Mouse (Mus musculus) cerebellum, adult 2 months (tissue): ENCODE measurements around the gene Gm49336. TPM values are rescaled to one million over a fixed set of nuclear protein-coding genes. Genes with fewer than 3 reads are reported as not detected.

Experiments used
- DNase-seq, 2 experiments: peaks; one replicate each; pipeline ENCODE4 v3.0.0; 2021
- H3K27ac ChIP-seq: fragments of 200-500 bp; 2 replicates; pipeline ENCODE4 v1.5.1; 2012; ENCODE audit warnings: low read length, control low read depth, inconsistent platforms; ENCODE audit not compliant: insufficient read depth
- H3K27me3 ChIP-seq: fragments of 200-500 bp; 2 replicates; pipeline ENCODE4 v1.6.1; 2012; ENCODE audit warnings: inconsistent platforms, mild to moderate bottlenecking, low read length, moderate library complexity; ENCODE audit not compliant: control insufficient read depth, insufficient read depth
- H3K4me1 ChIP-seq: fragments of 200-500 bp; 2 replicates; pipeline ENCODE4 v1.6.1; 2011; ENCODE audit warnings: low read length; ENCODE audit not compliant: control insufficient read depth, insufficient read depth
- H3K4me3 ChIP-seq: fragments of 200-500 bp; replicated peaks from 2 replicates; pipeline ENCODE3; 2011; ENCODE audit warnings: mild to moderate bottlenecking, low read depth, low read length, control low read depth; ENCODE audit not compliant: insufficient read depth
- CTCF ChIP-seq: fragments of 200-500 bp; IDR thresholded peaks from 2 replicates; pipeline ENCODE4 v1.5.1; 2011; ENCODE audit warnings: low read depth, mild to moderate bottlenecking, control low read depth, low read length, moderate library complexity, borderline replicate concordance; ENCODE audit not compliant: insufficient read depth
- POLR2A ChIP-seq: fragments of 200-500 bp; IDR thresholded peaks from 2 replicates; pipeline ENCODE4 v1.6.1; 2011; ENCODE audit warnings: low read length, control low read depth, borderline replicate concordance; ENCODE audit not compliant: insufficient read depth
- WGBS: fragments of 180-500 bp; shearing (Covaris S2); methylation state at CpG from one replicate; pipeline ENCODE4 v1.1.7; 2018; 5-methylcytosine and 5-hydroxymethylcytosine counted together
- polyA plus RNA-seq: library from polyadenylated mRNA; depleted of rRNA; stranded (reverse); fragments of >200 nt; gene quantifications from 2 replicates; pipeline ENCODE4 v1.2.3, GENCODE M21; 2012; rRNA removed

Gm49336 gene
- polyA plus RNA-seq, 1 experiment, result 34.4 TPM

DNA sequence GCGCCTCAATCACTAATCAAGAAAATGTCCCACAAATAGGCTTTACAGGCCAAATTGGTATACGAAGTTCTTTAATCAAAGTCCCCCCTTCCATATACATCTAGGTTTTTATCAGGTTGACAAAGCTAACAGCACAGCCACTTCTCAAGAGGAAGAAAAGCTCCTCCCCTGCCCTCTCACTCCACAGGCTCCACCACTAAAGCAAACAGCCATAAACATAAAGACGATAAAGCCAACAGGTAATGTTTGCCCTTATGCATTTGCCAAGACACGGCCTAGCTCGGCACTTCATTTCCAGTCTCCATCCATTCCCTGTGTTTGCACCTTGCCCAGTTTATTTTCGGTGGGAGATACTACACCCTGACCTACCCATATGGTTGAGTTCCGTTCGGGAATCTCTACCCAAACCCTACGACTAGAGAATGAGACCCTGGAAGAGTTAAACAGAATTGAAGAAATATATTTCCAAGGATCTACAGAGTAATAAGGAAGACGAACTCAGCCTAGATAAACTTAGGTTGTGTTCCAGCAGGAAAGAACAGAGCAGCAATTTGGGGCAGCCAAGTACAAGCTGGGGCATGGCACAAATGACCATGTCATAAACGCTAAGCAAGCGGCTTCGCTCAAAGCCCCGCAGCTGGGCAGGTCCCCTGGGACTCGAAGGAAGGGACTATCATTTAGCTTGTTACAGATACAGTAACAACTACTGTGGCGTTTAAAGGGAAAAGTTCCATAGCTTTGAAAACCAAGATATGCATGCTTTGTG, 80.3 kb downstream of the Gm49336 start:
- Histone ChIP-seq H3K27ac (no peak overlapping the region), H3K27me3 (no peaks in the 10 kb centered on the region), H3K4me3 (no peak overlapping the region), H3K4me1 (no peaks in the 10 kb centered on the region)
- 85% methylated on average over 16 of the region's 16 CpGs for WGBS
- no peak for DNase-seq
- TF ChIP-seq CTCF (no peak), POLR2A (no peak)

DNA sequence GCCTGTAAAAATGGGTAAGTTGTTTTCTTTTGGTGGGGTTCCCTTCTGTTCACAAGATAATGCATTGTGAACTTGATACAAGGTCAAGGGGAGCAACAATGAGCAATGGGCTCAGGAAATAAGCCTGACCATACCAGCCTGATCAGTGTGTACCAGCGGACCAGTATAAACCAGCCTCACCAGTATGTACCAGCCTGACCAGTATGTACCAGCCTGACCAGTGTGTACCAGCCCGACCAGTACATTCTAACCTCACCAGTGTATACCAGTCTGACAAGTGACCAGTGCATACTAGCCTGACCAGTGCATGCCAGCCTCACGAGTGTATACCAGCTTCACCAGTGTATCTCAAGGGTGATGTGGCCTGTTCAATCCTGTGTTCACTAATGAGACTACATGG, 87.9 kb downstream of the Gm49336 start:
- Histone ChIP-seq H3K4me3 (no peak overlapping the region), H3K27ac (no peak overlapping the region), H3K27me3 (no peaks in the 10 kb centered on the region; the same call in 1 of the 2 replicates), H3K4me1 (no peaks in the 10 kb centered on the region)
- no peak for DNase-seq
- WGBS, result 91% methylated on average over 3 of the region's 3 CpGs
- TF ChIP-seq CTCF (no peak), POLR2A (no peak)

Other genes with a start within 250 kb of the Gm49336 start
- 22.1 and 24.7 TPM in 2 replicates for gene Atp8a2, start 54.3 kb downstream of the Gm49336 start, polyA plus RNA-seq
- gene Nupl1, start 76 bp downstream of the Gm49336 start, polyA plus RNA-seq, result 0.05 TPM in 1 of 2 replicates, not detected in the other
- gene Mtmr6, start 13.7 kb upstream of the Gm49336 start, polyA plus RNA-seq, result 86.0 and 90.5 TPM in 2 replicates
- 28.3 and 33.2 TPM in 2 replicates for gene Amer2, start 121.8 kb upstream of the Gm49336 start, polyA plus RNA-seq